Mouse (Mus musculus): ENCODE results near the gene Gm42742. TPM values are rescaled to one million over a fixed set of nuclear protein-coding genes. Genes with fewer than 3 reads are reported as not detected.
A peak's percentile ranks its signal among the peaks of the same experiment; 100 is the strongest.

The Gm42742 gene
- polyA plus RNA-seq, 1 experiment from 2014 or later, result 60.2 TPM

DNA sequence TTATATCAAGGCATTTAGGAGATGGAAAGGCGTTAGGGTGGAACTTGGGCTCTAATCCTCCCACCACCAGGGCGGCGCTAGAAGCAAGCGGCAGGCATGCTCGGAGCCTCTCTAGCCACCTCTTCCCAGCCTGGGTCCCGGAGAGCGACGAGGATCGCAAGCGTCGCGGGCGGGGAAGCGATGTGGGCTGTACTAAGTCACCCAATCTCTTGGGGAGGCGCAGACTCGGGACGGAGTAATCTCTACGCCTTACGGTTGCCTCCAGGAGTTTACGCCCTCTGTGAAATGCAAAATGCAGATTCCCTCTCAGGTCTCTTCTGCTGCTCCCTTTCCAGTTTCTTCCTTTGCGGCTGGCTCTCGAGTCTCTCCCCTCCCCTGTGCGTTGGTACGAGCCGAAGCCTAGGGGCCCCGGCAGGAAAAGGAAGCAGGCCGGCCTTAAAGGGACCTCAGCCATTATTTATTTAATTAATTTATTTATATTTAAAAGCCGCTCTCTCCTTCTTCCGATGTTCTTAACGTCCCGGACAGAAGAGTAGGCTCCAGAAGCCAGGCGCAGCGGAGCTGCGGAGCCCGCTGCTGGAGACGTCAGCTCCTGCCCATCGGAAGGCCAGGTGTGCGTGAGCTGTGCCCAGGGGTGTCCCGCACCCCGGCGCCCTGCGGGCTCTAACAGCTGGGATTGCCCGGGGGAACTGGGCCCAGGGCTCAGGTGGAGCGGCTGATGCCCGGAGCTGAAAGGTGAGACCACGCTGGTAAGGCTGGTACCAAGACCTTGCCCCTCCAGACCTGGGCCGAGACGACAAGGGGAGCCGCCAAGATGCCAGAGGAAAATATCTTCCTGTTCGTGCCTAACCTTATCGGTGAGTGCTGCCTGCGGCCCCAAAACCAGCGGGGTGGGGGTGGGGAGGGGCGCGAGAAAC lies 44.7 kb downstream of the Gm42742 start, which contains the start of gene Cdiptos:
Gene Cdiptos, minus strand, starts transcription at position 149 of the 917 bp plus-strand sequence.
- peak; percentile 97 for ATAC-seq (ENCODE audit: low read depth)
- 0 out of 2 replicates have a peak, but pooled peaks cover 8% of the 10 kb centered on the region for H3K4me1 ChIP-seq (ENCODE audit: control insufficient read depth, insufficient read depth, low read length)
- 0% methylated on average over 55 of the region's 55 CpGs for WGBS
- no peaks in the 10 kb centered on the region for H3K9me3 ChIP-seq (ENCODE audit: control insufficient read depth, low read length)
- peaks cover 16% of the 10 kb centered on the region for H3K36me3 ChIP-seq (ENCODE audit: control insufficient read depth, insufficient read depth, low read length)
- peak within 1 kb of the TSS; percentile 80 for H3K9ac ChIP-seq (replicated peaks; ENCODE audit: low read depth, low read length)
- H3K27ac ChIP-seq (ENCODE audit: low read depth, low read length), result peak within 1 kb of the TSS; percentile 96
- H3K4me3 ChIP-seq (ENCODE audit: low read depth, low read length), result peak within 1 kb of the TSS; percentile 68
- peak within 1 kb of the TSS; percentile 87 for H3K4me2 ChIP-seq (ENCODE audit: low read depth, low read length)
- H3K27me3 ChIP-seq (ENCODE audit: control insufficient read depth, insufficient read depth, low read length), result no peaks in the 10 kb centered on the region

DNA sequence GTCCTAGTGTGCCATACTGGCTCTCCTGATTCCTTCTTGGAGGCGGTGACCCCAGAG lies 45.2 kb downstream of the Gm42742 start, which contains the start of gene Cdipt:
Gene Cdipt, plus strand, starts transcription at position 22 of the 57 bp plus-strand sequence.
- Histone ChIP-seq H3K9me3 (ENCODE audit: control insufficient read depth, low read length) (no peaks in the 10 kb centered on the region), H3K36me3 (ENCODE audit: control insufficient read depth, insufficient read depth, low read length) (peaks cover 19% of the 10 kb centered on the region), H3K4me1 (ENCODE audit: control insufficient read depth, insufficient read depth, low read length) (0 out of 2 replicates have a peak, but pooled peaks cover 8% of the 10 kb centered on the region), H3K4me3 (ENCODE audit: low read depth, low read length) (peak within 1 kb of the TSS; percentile 68), H3K4me2 (ENCODE audit: low read depth, low read length) (peak within 1 kb of the TSS; percentile 87), H3K27me3 (ENCODE audit: control insufficient read depth, insufficient read depth, low read length) (no peaks in the 10 kb centered on the region), H3K27ac (ENCODE audit: low read depth, low read length) (peak within 1 kb of the TSS; percentile 96), H3K9ac (replicated peaks; ENCODE audit: low read depth, low read length) (peak within 1 kb of the TSS; percentile 80)
- 0% methylated on average over 1 of the region's 1 CpGs for WGBS
- ATAC-seq (ENCODE audit: low read depth), result no peak

DNA sequence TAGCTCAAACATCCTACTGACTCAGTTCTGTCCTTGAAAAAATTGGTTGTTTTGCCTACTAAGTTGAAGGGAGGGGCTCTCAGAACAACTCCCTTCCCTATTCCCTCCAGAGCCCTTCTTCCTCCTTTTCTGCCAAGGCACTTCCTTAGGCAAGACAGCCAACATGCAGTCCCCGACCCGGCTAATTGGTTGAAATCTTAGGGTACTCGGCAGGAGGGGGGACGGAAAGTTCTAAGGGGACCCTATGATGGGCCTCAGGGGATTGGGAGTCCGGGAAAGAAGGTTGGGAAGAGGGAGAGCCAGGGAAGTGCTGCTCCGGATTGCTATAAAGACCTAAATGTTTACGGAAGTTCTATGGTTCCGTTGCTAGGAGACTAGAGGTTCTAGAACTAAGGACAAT lies 45.4 kb downstream of the Gm42742 start:
- WGBS, result 11% methylated on average over 8 of the region's 8 CpGs
- H3K9ac ChIP-seq (replicated peaks; ENCODE audit: low read depth, low read length), result peak overlapping the region; percentile 80
- H3K9me3 ChIP-seq (ENCODE audit: control insufficient read depth, low read length), result no peaks in the 10 kb centered on the region
- peak overlapping the region; percentile 87 for H3K4me2 ChIP-seq (ENCODE audit: low read depth, low read length)
- no peak for ATAC-seq (ENCODE audit: low read depth)
- H3K27me3 ChIP-seq (ENCODE audit: control insufficient read depth, insufficient read depth, low read length), result no peaks in the 10 kb centered on the region
- H3K27ac ChIP-seq (ENCODE audit: low read depth, low read length), result peak overlapping the region; percentile 96
- H3K36me3 ChIP-seq (ENCODE audit: control insufficient read depth, insufficient read depth, low read length), result peaks cover 19% of the 10 kb centered on the region
- H3K4me3 ChIP-seq (ENCODE audit: low read depth, low read length), result no peak overlapping the region; the same call in 1 of the 2 replicates
- 0 out of 2 replicates have a peak, but pooled peaks cover 8% of the 10 kb centered on the region for H3K4me1 ChIP-seq (ENCODE audit: control insufficient read depth, insufficient read depth, low read length)

DNA sequence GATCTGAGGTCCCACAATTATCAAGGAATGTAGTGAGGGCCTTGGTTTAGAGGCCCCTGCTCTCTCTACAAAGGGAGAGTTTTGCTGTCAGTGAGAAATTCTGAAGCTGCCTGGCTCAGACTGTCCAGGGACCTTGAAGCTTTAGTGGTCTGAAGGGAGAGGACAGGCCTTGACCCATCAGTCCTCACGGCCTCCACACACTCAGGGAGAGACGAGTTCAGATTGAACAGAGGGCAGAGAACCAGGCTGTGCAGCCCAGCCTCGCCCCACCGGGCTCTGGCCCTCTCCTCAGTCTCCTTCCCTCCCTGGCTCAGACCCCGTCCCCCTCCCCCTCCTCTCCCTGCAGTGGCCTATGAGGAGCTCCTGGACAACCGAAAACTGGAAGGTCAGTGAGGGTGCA lies 53.5 kb downstream of the Gm42742 start:
- Histone ChIP-seq H3K4me3 (ENCODE audit: low read depth, low read length) (no peak overlapping the region), H3K4me1 (ENCODE audit: control insufficient read depth, insufficient read depth, low read length) (no peaks in the 10 kb centered on the region), H3K9ac (replicated peaks; ENCODE audit: low read depth, low read length) (no peak overlapping the region), H3K9me3 (ENCODE audit: control insufficient read depth, low read length) (no peaks in the 10 kb centered on the region), H3K27ac (ENCODE audit: low read depth, low read length) (no peak overlapping the region), H3K27me3 (ENCODE audit: control insufficient read depth, insufficient read depth, low read length) (no peaks in the 10 kb centered on the region), H3K4me2 (ENCODE audit: low read depth, low read length) (no peak overlapping the region), H3K36me3 (ENCODE audit: control insufficient read depth, insufficient read depth, low read length) (peaks cover 29% of the 10 kb centered on the region; the same call in 1 of the 2 replicates)
- no peak for ATAC-seq (ENCODE audit: low read depth)
- 68% methylated on average over 5 of the region's 6 CpGs for WGBS

DNA sequence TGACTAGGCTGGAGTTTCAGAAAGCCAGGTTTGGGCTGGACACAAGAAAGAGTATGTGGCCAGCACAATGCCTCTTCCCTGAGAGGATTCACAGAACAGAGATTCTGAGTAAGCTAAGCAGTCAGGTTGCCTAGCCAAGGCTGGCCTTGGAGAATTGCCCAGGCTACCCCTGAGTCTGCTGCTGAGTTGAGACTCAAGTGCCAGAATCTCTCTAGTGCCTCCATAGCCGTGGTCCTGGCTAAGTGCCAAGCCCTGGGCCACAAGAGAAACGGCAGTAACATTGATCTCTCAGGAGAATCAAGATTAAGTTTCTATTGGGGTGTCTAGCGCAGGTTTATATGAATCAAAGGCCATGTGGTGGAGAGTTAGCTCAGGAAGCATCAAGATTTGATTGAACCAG lies 55.3 kb downstream of the Gm42742 start:
- Histone ChIP-seq H3K27ac (ENCODE audit: low read depth, low read length) (no peak overlapping the region), H3K36me3 (ENCODE audit: control insufficient read depth, insufficient read depth, low read length) (peaks cover 37% of the 10 kb centered on the region; the same call in 1 of the 2 replicates), H3K27me3 (ENCODE audit: control insufficient read depth, insufficient read depth, low read length) (no peaks in the 10 kb centered on the region), H3K9ac (replicated peaks; ENCODE audit: low read depth, low read length) (no peak overlapping the region), H3K9me3 (ENCODE audit: control insufficient read depth, low read length) (no peaks in the 10 kb centered on the region), H3K4me3 (ENCODE audit: low read depth, low read length) (no peak overlapping the region), H3K4me1 (ENCODE audit: control insufficient read depth, insufficient read depth, low read length) (no peaks in the 10 kb centered on the region), H3K4me2 (ENCODE audit: low read depth, low read length) (no peak overlapping the region)
- ATAC-seq (ENCODE audit: low read depth), result no peak
- WGBS, result 57% methylated on average over 3 of the region's 3 CpGs

Small RNA genes lying within 50 kb of the gene (microRNA-seq; reads per million reads assigned to microRNA genes)
- not detected for gene Gm44343

Other genes starting within 250 kb of the Gm42742 start
- 219 and 246 TPM in 2 replicates for gene Ypel3, start 244.1 kb downstream of the Gm42742 start, polyA plus RNA-seq (2014; fragmentation: Nextera tagmentation; extraction: Ambion mirVana)
- 0.27 and 0.55 TPM in 2 replicates for gene Tbx6, start 239.6 kb downstream of the Gm42742 start, polyA plus RNA-seq (2014; fragmentation: Nextera tagmentation; extraction: Ambion mirVana)
- 154 and 168 TPM in 2 replicates for gene Ppp4c, start 228.6 kb downstream of the Gm42742 start, polyA plus RNA-seq (2014; fragmentation: Nextera tagmentation; extraction: Ambion mirVana)
- 50.9 and 64.4 TPM in 2 replicates for gene Fam57b, start 223.4 kb downstream of the Gm42742 start, polyA plus RNA-seq (2014; fragmentation: Nextera tagmentation; extraction: Ambion mirVana)
- not detected in 2 replicates for gene 4930451I11Rik, start 189.5 kb downstream of the Gm42742 start, polyA plus RNA-seq (2014; fragmentation: Nextera tagmentation; extraction: Ambion mirVana)
- gene Doc2a, start 173.7 kb downstream of the Gm42742 start, polyA plus RNA-seq (2014; fragmentation: Nextera tagmentation; extraction: Ambion mirVana), result 18.4 and 20.2 TPM in 2 replicates
- 11.0 and 15.2 TPM in 2 replicates for gene Hirip3, start 159.1 kb downstream of the Gm42742 start, polyA plus RNA-seq (2014; fragmentation: Nextera tagmentation; extraction: Ambion mirVana)
- 86.7 and 92.4 TPM in 2 replicates for gene Ino80e, start 158.7 kb downstream of the Gm42742 start, polyA plus RNA-seq (2014; fragmentation: Nextera tagmentation; extraction: Ambion mirVana)
- gene Taok2, start 136.4 kb downstream of the Gm42742 start, polyA plus RNA-seq (2014; fragmentation: Nextera tagmentation; extraction: Ambion mirVana), result 28.9 and 36.5 TPM in 2 replicates
- gene Tmem219, start 98.2 kb downstream of the Gm42742 start, polyA plus RNA-seq (2014; fragmentation: Nextera tagmentation; extraction: Ambion mirVana), result 29.4 and 32.2 TPM in 2 replicates
- gene Kctd13, start 92.2 kb downstream of the Gm42742 start, polyA plus RNA-seq (2014; fragmentation: Nextera tagmentation; extraction: Ambion mirVana), result 92.9 and 103 TPM in 2 replicates
- 5.8 and 10.6 TPM in 2 replicates for gene Asphd1, start 71.5 kb downstream of the Gm42742 start, polyA plus RNA-seq (2014; fragmentation: Nextera tagmentation; extraction: Ambion mirVana)
- gene Sez6l2, start 70.5 kb downstream of the Gm42742 start, polyA plus RNA-seq (2014; fragmentation: Nextera tagmentation; extraction: Ambion mirVana), result 70.9 and 85.0 TPM in 2 replicates
- gene Cdipt, start 45.2 kb downstream of the Gm42742 start, polyA plus RNA-seq (2014; fragmentation: Nextera tagmentation; extraction: Ambion mirVana), result 105 and 107 TPM in 2 replicates
- gene Cdiptos, start 45.0 kb downstream of the Gm42742 start, polyA plus RNA-seq (2014; fragmentation: Nextera tagmentation; extraction: Ambion mirVana), result 0.86 and 1.2 TPM in 2 replicates
- 2.4 and 4.8 TPM in 2 replicates for gene Mvp, start 6.5 kb downstream of the Gm42742 start, polyA plus RNA-seq (2014; fragmentation: Nextera tagmentation; extraction: Ambion mirVana)
- gene Pagr1b, start 4.6 kb downstream of the Gm42742 start, polyA plus RNA-seq (2014; fragmentation: Nextera tagmentation; extraction: Ambion mirVana), result not detected in 2 replicates
- 30.4 and 46.9 TPM in 2 replicates for gene Pagr1a, start 3.7 kb downstream of the Gm42742 start, polyA plus RNA-seq (2014; fragmentation: Nextera tagmentation; extraction: Ambion mirVana)
- 41.4 and 63.5 TPM in 2 replicates for gene Prrt2, start 114 bp upstream of the Gm42742 start, polyA plus RNA-seq (2014; fragmentation: Nextera tagmentation; extraction: Ambion mirVana)
- 61.7 and 64.8 TPM in 2 replicates for gene Maz, start 5.9 kb upstream of the Gm42742 start, polyA plus RNA-seq (2014; fragmentation: Nextera tagmentation; extraction: Ambion mirVana)
- 12.7 and 13.9 TPM in 2 replicates for gene Kif22, start 21.4 kb upstream of the Gm42742 start, polyA plus RNA-seq (2014; fragmentation: Nextera tagmentation; extraction: Ambion mirVana)
- not detected in 2 replicates for gene Zg16, start 66.2 kb upstream of the Gm42742 start, polyA plus RNA-seq (2014; fragmentation: Nextera tagmentation; extraction: Ambion mirVana)
- 1.4 and 1.6 TPM in 2 replicates for gene AI467606, start 70.3 kb upstream of the Gm42742 start, polyA plus RNA-seq (2014; fragmentation: Nextera tagmentation; extraction: Ambion mirVana)
- 0.88 TPM in 1 of 2 replicates, not detected in the other for gene Qprt, start 101.1 kb upstream of the Gm42742 start, polyA plus RNA-seq (2014; fragmentation: Nextera tagmentation; extraction: Ambion mirVana)
- not detected in 2 replicates for gene Spn, start 116.7 kb upstream of the Gm42742 start, polyA plus RNA-seq (2014; fragmentation: Nextera tagmentation; extraction: Ambion mirVana)
- gene Cd2bp2, start 175.0 kb upstream of the Gm42742 start, polyA plus RNA-seq (2014; fragmentation: Nextera tagmentation; extraction: Ambion mirVana), result 58.1 and 71.9 TPM in 2 replicates
- 28.5 and 29.4 TPM in 2 replicates for gene Tbc1d10b, start 187.4 kb upstream of the Gm42742 start, polyA plus RNA-seq (2014; fragmentation: Nextera tagmentation; extraction: Ambion mirVana)
- 8.5 and 12.5 TPM in 2 replicates for gene Mylpf, start 187.8 kb upstream of the Gm42742 start, polyA plus RNA-seq (2014; fragmentation: Nextera tagmentation; extraction: Ambion mirVana)
- gene Zfp553, start 212.0 kb upstream of the Gm42742 start, polyA plus RNA-seq (2014; fragmentation: Nextera tagmentation; extraction: Ambion mirVana), result 21.5 and 24.0 TPM in 2 replicates
- gene Sept1, start 212.0 kb upstream of the Gm42742 start, polyA plus RNA-seq (2014; fragmentation: Nextera tagmentation; extraction: Ambion mirVana), result 7.2 and 9.1 TPM in 2 replicates
- gene Zfp771, start 223.2 kb upstream of the Gm42742 start, polyA plus RNA-seq (2014; fragmentation: Nextera tagmentation; extraction: Ambion mirVana), result 68.1 and 68.8 TPM in 2 replicates
- gene Dctpp1, start 239.6 kb upstream of the Gm42742 start, polyA plus RNA-seq (2014; fragmentation: Nextera tagmentation; extraction: Ambion mirVana), result 109 and 138 TPM in 2 replicates